17 mouse cellular contexts compared by ENCODE assay signal in the genomic region with DNA sequence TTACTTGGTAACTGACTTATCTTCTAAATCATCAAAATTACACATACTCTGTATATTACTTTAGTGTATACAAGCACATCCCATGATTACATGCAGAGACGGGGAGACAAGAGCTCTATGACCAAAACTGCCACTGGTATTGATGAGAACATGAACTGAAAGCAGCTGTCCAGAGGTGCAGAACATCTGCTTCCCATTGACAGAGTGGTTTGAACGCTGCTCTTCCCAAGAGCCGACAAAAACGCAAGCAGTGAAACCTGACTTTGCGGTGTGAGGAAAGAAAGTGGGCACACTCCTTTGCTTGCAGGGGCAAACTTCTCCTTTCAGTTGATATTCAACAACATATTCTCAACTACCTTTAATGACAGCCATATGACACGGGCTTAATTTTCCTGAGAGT.
DNase-seq lines count a peak whose midpoint lies in the region; ATAC-seq and TF ChIP-seq lines count a peak whose summit lies in the region.
"Had no signal": no experiment of that assay in that cellular context is flagged by ENCODE, and none has a peak within 500 bp of the region (broad histone marks: within the 10 kb centered on the region; RNA-seq: fewer than 3 reads in every experiment).

No protein-coding gene starts in this region.

- no peak for TF ChIP-seq CTCF in layer of hippocampus, adult 2 months (conservative IDR thresholded peaks at IDR 0.05)

- no peak overlapping the region for H3K4me2 ChIP-seq in forebrain, embryonic 11.5 days (ENCODE audit: low read depth, low read length, severe bottlenecking)
- H3K4me2 ChIP-seq: embryonic facial prominence, embryonic 12.5 days; forebrain, embryonic 13.5 days; forebrain, embryonic 15.5 days had no signal

- WGBS in forebrain, embryonic 11.5 days, result 84% methylated on average over 6 of the region's 6 CpGs
- 77% methylated on average over 6 of the region's 6 CpGs for WGBS in forebrain, embryonic 10.5 days

- no peaks in the 10 kb centered on the region for H3K9me3 ChIP-seq in forebrain, embryonic 11.5 days (ENCODE audit: control insufficient read depth, low read length)
- H3K9me3 ChIP-seq in forebrain, embryonic 10.5 days, result no peaks in the 10 kb centered on the region
- H3K9me3 ChIP-seq: embryonic facial prominence, embryonic 12.5 days; forebrain, embryonic 13.5 days; forebrain, embryonic 15.5 days had no signal

- ATAC-seq in forebrain, embryonic 11.5 days (replicated peaks; ENCODE audit: low FRiP score), result no peak
- ATAC-seq: forebrain, embryonic 13.5 days; forebrain, embryonic 15.5 days; forebrain, postnatal 0 days had no signal

- no peak overlapping the region for H3K27ac ChIP-seq in forebrain, embryonic 11.5 days (ENCODE audit: low read depth, low read length)
- no peak overlapping the region for H3K27ac ChIP-seq in forebrain, embryonic 10.5 days
- H3K27ac ChIP-seq in layer of hippocampus, adult 2 months, result peak overlapping the region; percentile 32; the same call in 1 of the 2 replicates
- H3K27ac ChIP-seq: embryonic facial prominence, embryonic 12.5 days; forebrain, embryonic 13.5 days; forebrain, embryonic 15.5 days had no signal

- H3K4me3 ChIP-seq in forebrain, embryonic 11.5 days (ENCODE audit: low read depth, low read length), result no peak overlapping the region
- H3K4me3 ChIP-seq in forebrain, embryonic 10.5 days, result no peak overlapping the region
- no peak overlapping the region for H3K4me3 ChIP-seq in layer of hippocampus, adult 2 months
- H3K4me3 ChIP-seq: embryonic facial prominence, embryonic 12.5 days; forebrain, embryonic 13.5 days; forebrain, embryonic 15.5 days had no signal

- H3K9ac ChIP-seq in forebrain, embryonic 11.5 days (ENCODE audit: low read length), result no peak overlapping the region
- H3K9ac ChIP-seq: embryonic facial prominence, embryonic 12.5 days; forebrain, embryonic 13.5 days; forebrain, embryonic 15.5 days; forebrain, postnatal 0 days had no signal

- DNase-seq in forebrain, embryonic 11.5 days (ENCODE audit: low spot score), result peak; percentile 35
- no peak for DNase-seq in forebrain, embryonic 10.5 days (ENCODE audit: extremely low spot score, low spot score)
- DNase-seq in layer of hippocampus, adult 2 months (ENCODE audit: low spot score in 2 of 2), result no peak
- no peak for DNase-seq in layer of hippocampus, postnatal 14 days (ENCODE audit: low spot score in 2 of 2)
- no peak for DNase-seq in left cerebral cortex, adult 18-20 months (ENCODE audit: low spot score in 2 of 2)
- DNase-seq: adrenal gland, adult 2 months; adrenal gland, postnatal 10 days; adrenal gland, postnatal 25 days; cerebellum, adult 11-12 months; cerebellum, adult 2 months; cerebellum, adult 9-10 months; cerebellum, postnatal 10 days; cerebellum, postnatal 25 days; forebrain, postnatal 0 days had no signal

- no peaks in the 10 kb centered on the region for H3K36me3 ChIP-seq in forebrain, embryonic 11.5 days (ENCODE audit: control insufficient read depth, insufficient read depth, low read length)
- H3K36me3 ChIP-seq in forebrain, embryonic 10.5 days (replicated peaks), result peaks cover 23% of the 10 kb centered on the region

- H3K27me3 ChIP-seq in forebrain, embryonic 11.5 days (ENCODE audit: control insufficient read depth, insufficient read depth, low read length), result no peaks in the 10 kb centered on the region
- H3K27me3 ChIP-seq in forebrain, embryonic 10.5 days (ENCODE audit: poor library complexity, severe bottlenecking), result no peaks in the 10 kb centered on the region
- H3K27me3 ChIP-seq: embryonic facial prominence, embryonic 12.5 days; forebrain, embryonic 13.5 days; forebrain, embryonic 15.5 days had no signal

- no peaks in the 10 kb centered on the region for H3K4me1 ChIP-seq in forebrain, embryonic 11.5 days (replicated peaks; ENCODE audit: control insufficient read depth, insufficient read depth, low read length)
- H3K4me1 ChIP-seq in forebrain, embryonic 10.5 days, result no peaks in the 10 kb centered on the region
- H3K4me1 ChIP-seq: forebrain, embryonic 13.5 days; forebrain, embryonic 15.5 days had no signal
